Mouse (Mus musculus) adrenal gland, postnatal 36 days (tissue): ENCODE measurements around the gene Rho. TPM values are rescaled to one million over a fixed set of nuclear protein-coding genes. Genes with fewer than 3 reads are reported as not detected.

Source experiments
- DNase-seq, 2 experiments: peaks; one replicate each; pipeline ENCODE4 v3.0.0; 2021; ENCODE audit warnings: mixed read lengths in 1 of 2
- total RNA-seq, 2 experiments: library from RNA; stranded (reverse); gene quantifications; 2 replicates each; pipeline ENCODE4 v1.2.3; 2021

Rho gene
- total RNA-seq, 2 experiments from 2014 or later: 0.23 to 0.59 TPM

DNA sequence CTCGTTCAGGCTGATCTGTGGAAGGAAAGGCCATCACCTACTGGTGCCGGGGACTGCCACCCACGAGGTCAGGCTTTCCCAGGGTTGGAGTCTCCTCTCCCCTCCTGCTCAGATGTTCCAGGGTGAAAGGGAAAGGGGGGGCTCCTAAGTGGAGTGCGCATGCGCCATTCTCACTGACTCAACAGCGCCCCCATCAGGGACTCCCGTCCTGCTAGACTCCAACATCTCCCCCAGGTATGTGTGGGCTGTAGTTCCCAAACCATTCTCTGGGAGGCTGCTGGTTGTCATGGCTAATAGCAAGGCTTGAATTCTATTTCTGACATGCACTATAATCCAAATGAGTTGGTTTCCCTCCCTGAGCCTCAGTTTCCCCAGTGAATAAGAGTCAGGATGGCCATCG lies 47.0 kb downstream of the Rho start:
- no peak for DNase-seq

DNA sequence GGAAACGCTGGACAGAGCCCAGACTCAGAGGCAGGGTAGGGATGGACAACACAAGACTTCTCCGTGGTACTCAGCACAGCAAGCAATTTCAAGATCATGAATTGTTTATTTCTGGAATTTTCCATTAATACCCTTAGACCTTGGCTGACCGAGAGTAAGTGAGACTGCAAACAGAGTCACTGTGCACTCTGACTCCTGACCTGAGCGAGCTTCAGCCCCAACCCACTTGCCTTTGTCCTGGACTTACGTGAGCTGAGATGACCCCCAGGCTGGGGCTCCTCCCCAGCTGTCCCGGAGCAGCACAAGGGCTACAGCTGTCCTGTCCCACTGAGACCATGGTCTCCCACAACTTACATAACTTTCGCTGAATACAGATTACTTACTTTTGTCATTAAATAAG lies 51.3 kb downstream of the Rho start:
- DNase-seq: no peak

DNA sequence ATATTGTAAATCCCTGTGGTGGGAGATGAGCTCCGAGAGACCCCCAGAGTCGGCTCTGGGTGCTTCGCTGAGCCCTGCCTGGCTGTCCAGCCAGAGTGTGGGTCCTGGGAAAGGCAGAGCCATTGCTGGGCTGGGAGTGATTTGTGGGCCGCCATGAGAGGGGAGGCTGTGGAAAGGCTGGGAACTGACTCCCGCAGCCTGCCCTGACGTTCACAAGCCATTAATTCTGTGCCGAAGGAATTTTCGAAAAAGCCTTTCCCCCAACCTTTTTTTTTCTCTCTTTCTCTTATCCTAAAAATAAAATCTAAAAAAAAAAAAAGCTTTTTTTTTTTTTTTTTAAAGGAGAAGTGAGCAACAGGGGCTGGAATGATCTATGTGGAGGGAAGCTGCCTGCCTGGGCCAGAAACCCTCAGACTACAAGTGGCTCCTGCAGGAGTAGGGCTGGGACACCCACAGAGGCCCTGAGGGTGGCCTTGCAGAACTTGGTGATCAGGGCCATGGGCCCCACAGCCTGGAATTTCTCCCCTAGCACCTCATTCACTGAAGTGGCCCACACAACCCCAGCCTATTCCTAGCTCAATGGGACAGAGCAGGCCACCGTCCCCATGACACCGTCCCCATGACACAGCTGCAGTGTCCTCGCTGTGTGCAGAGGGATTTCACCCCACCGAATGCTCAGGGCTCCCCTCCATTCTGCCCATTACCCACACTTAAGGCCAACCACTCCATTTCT lies 51.9 kb downstream of the Rho start:
- peak; percentile 57 to 66 for DNase-seq

- DNase-seq: no peak
Measured at GRCm38 (mm10) chr6:115984580-115984979, 53.0 kb downstream of the Rho start.

- peak; percentile 74 to 77 for DNase-seq
Measured at GRCm38 (mm10) chr6:115985622-115986021, 54.1 kb downstream of the Rho start.

- DNase-seq: no peak
Measured at GRCm38 (mm10) chr6:115986472-115987095, 55.0 kb downstream of the Rho start.

DNA sequence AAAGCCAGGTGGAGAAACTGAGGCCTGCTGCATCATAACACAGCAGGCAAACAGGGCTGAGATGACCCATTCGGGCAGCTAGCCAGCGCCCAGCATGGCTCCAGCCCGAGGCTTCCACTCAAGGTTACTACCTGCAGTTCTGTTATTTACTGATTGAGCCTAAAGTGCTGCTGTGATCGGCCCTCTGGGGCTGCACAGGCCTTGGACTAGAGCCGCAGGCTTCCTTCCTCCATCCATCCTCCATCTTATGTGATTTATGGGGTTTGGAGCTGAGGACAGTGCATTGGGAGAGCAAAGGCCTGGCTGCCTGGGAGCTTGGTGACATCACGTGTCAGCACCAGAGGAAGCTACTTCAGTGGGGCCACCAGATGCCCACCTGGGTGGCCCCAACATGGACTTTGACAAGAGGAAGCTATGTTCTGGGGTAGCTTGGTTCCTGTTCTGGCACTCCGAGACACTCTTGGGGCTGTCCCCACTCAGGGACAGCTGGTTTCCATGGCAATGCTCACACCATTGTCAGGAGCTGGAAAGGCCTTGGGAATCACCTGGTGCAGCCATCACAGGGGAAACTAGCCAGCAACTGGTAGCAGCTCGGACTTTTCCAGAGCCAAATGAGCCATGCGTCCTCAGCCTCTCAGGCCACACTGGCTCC lies 55.7 kb downstream of the Rho start:
- DNase-seq: peak; percentile 83 to 86

GRCm38 (mm10) chr6:115989032-115989431 lies 57.5 kb downstream of the Rho start:
- peak in 1 of 2 experiments; percentile 67 for DNase-seq

DNA sequence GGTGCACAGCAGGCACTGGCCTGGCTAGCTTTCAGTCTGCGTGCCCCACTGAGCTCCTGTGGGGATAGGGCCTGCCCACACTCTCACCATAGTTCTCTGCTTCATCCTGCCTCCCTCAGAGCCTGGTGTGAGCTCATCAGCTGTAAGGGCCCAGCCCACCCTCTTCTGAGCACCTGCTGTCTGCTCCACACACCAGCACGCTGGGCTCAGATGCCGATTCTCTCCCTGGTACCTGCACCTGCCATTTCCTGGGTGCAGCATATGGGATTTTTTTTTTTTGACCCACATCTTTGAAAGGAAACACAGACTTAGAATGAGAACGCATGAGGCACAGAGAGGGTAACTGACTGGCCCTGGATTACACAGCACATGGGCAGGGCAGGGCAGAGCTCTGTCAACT lies 58.1 kb downstream of the Rho start:
- no peak for DNase-seq

Other genes with a start within 250 kb of the Rho start
- gene Tmem40, start 169.3 kb upstream of the Rho start, total RNA-seq: under 1 TPM in 1 of 2 experiments, not detected in 1; 0.33 TPM
- 10 to 100 TPM; 10.4 to 12.7 TPM for gene Cand2, start 157.2 kb upstream of the Rho start, total RNA-seq
- gene Rpl32, start 123.0 kb upstream of the Rho start, total RNA-seq: 1,000 to 10,000 TPM; 1,143 to 1,221 TPM
- under 1 TPM; 0.36 to 0.86 TPM for gene Efcab12, start 93.3 kb upstream of the Rho start, total RNA-seq
- gene Mbd4, start 78.4 kb upstream of the Rho start, total RNA-seq: 1 to 10 TPM; 2.4 to 2.6 TPM
- gene Ift122, start 78.3 kb upstream of the Rho start, total RNA-seq: 10 to 100 TPM; 16.3 to 16.7 TPM
- gene H1foo, start 13.2 kb downstream of the Rho start, total RNA-seq: not detected
- 100 to 1,000 TPM; 140 to 167 TPM for gene Plxnd1, start 63.3 kb downstream of the Rho start, total RNA-seq